Mouse (Mus musculus): ENCODE measurements around the gene Isg20. TPM values are rescaled to one million over a fixed set of nuclear protein-coding genes. Genes with fewer than 3 reads are reported as not detected.

Gene Isg20
- total RNA-seq, 2 experiments from 2014 or later = 0.65 to 1.2 TPM

- peak in 1 of 2 experiments; percentile 56 for DNase-seq (ENCODE audit: extremely low spot score in 1 of 2, low spot score in 2 of 2)
- H3K4me3 ChIP-seq = peak overlapping the region; percentile 21; the same call in 1 of the 2 replicates
- H3K27ac ChIP-seq = no peak overlapping the region
- TF ChIP-seq CTCF (IDR thresholded peaks at IDR 0.05) = no peak
- intact Hi-C loops (cut with DNase I) = loop anchor here (5.0 kb wide), 1 partner anchor 37 kb away; the partner anchor contains the start of gene Det1
These were observed 29.1 kb upstream of the Isg20 start for GRCm38 (mm10) chr7:78884139-78884538.

- no peak overlapping the region for H3K4me3 ChIP-seq
- intact Hi-C loops (cut with DNase I) = no loop called here
- H3K27ac ChIP-seq = no peak overlapping the region
- TF ChIP-seq CTCF (IDR thresholded peaks at IDR 0.05) = no peak
- DNase-seq (ENCODE audit: extremely low spot score in 1 of 2, low spot score in 2 of 2) = no peak
These were observed 27.8 kb upstream of the Isg20 start for GRCm38 (mm10) chr7:78885404-78885803.

DNA sequence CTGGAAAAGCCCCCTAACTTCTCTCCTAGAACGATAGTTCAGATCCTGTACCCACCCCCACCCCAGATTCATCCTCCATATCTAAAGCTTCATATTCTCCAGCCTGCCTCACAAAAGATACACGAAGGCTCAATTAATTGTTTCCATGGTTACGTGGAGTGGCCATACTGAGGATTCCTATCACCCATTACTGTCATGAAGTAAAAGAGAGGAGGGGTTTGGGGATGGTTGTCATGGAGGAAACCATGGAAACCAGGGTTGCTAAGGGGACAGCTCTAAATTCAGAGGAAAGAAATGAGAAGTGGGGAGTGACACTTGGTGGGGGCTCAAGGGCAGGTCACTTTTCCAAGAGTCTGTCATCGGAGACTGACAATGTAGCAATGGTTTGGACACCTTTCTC, 26.7 kb upstream of the Isg20 start:
- no peak for TF ChIP-seq CTCF (IDR thresholded peaks at IDR 0.05)
- Histone ChIP-seq H3K27ac (no peak overlapping the region), H3K4me3 (no peak overlapping the region)
- intact Hi-C loops (cut with DNase I) = no loop called here
- DNase-seq (ENCODE audit: extremely low spot score in 1 of 2, low spot score in 2 of 2) = no peak

- TF ChIP-seq CTCF (IDR thresholded peaks at IDR 0.05) = no peak
- intact Hi-C loops (cut with DNase I) = no loop called here
- no peak for DNase-seq (ENCODE audit: extremely low spot score in 1 of 2, low spot score in 2 of 2)
- no peak overlapping the region for H3K27ac ChIP-seq
- H3K4me3 ChIP-seq = no peak overlapping the region
These were observed 25.8 kb upstream of the Isg20 start for GRCm38 (mm10) chr7:78887431-78887842.

GRCm38 (mm10) chr7:78890641-78891040, 22.6 kb upstream of the Isg20 start:
- no peak overlapping the region for H3K4me3 ChIP-seq
- intact Hi-C loops (cut with DNase I) = loop anchor here (1.0 to 10.0 kb wide), 3 partner anchors 44 to 316 kb away; partner anchors contain the start of gene Det1
- DNase-seq (ENCODE audit: extremely low spot score in 1 of 2, low spot score in 2 of 2) = peak; percentile 85 to 91
- peak; percentile 95 for TF ChIP-seq CTCF (IDR thresholded peaks at IDR 0.05)
- no peak overlapping the region for H3K27ac ChIP-seq

DNA sequence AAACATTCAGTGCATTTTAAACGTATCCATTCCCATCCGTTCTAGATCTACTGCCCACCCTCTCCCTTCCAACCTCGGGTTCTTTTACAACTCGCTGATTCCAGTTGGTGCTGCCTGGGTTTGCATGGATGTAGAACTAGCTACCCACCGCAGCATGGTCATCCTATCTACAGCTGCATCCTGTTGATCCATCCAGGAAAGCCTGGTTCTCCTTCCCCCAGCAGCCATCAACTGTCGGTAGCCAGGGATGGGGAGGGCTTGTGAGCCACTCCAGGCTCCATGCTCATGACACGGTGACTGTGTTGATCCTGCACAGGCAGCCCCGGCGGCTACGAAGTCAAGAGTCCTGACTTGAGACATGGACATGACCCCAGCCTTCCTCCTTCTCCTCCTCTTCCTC, 19.3 kb upstream of the Isg20 start:
- H3K27ac ChIP-seq = no peak overlapping the region
- no peak for TF ChIP-seq CTCF (IDR thresholded peaks at IDR 0.05)
- DNase-seq (ENCODE audit: extremely low spot score in 1 of 2, low spot score in 2 of 2) = no peak
- intact Hi-C loops (cut with DNase I) = loop anchor here (10.0 kb wide), 1 partner anchor 319 kb away; no protein-coding TSS in a partner anchor
- H3K4me3 ChIP-seq = no peak overlapping the region

GRCm38 (mm10) chr7:78895021-78895652, 18.1 kb upstream of the Isg20 start:
- no peak for DNase-seq (ENCODE audit: extremely low spot score in 1 of 2, low spot score in 2 of 2)
- no peak; the same call in 1 of the 2 replicates for TF ChIP-seq CTCF (IDR thresholded peaks at IDR 0.05)
- H3K27ac ChIP-seq = peak overlapping the region; percentile 45; the same call in 1 of the 2 replicates
- H3K4me3 ChIP-seq = peak overlapping the region; percentile 80
- intact Hi-C loops (cut with DNase I) = loop anchor here (10.0 kb wide), 1 partner anchor 320 kb away; no protein-coding TSS in a partner anchor

GRCm38 (mm10) chr7:78895653-78896333, 17.4 kb upstream of the Isg20 start, which contains the start of gene Aen:
TSS of gene Aen (plus strand) at chr7:78895854.
- intact Hi-C loops (cut with DNase I) = loop anchor here (10.0 kb wide), 1 partner anchor 321 kb away; no protein-coding TSS in a partner anchor
- no peak for TF ChIP-seq CTCF (IDR thresholded peaks at IDR 0.05)
- H3K27ac ChIP-seq = peak within 1 kb of the TSS; percentile 66
- H3K4me3 ChIP-seq = peak within 1 kb of the TSS; percentile 80
- peak; percentile 94 to 96 for DNase-seq (ENCODE audit: extremely low spot score in 1 of 2, low spot score in 2 of 2)

- TF ChIP-seq CTCF (IDR thresholded peaks at IDR 0.05) = no peak
- intact Hi-C loops (cut with DNase I) = loop anchor here (10.0 kb wide), 1 partner anchor 323 kb away; no protein-coding TSS in a partner anchor
- H3K27ac ChIP-seq = no peak overlapping the region
- no peak for DNase-seq (ENCODE audit: extremely low spot score in 1 of 2, low spot score in 2 of 2)
- H3K4me3 ChIP-seq = no peak overlapping the region
These were observed 15.7 kb upstream of the Isg20 start for GRCm38 (mm10) chr7:78897567-78897966.

GRCm38 (mm10) chr7:78903174-78903870, 9.9 kb upstream of the Isg20 start:
- H3K4me3 ChIP-seq = no peak overlapping the region
- intact Hi-C loops (cut with DNase I) = no loop called here
- TF ChIP-seq CTCF (IDR thresholded peaks at IDR 0.05) = no peak
- H3K27ac ChIP-seq = no peak overlapping the region
- DNase-seq (ENCODE audit: extremely low spot score in 1 of 2, low spot score in 2 of 2) = no peak

GRCm38 (mm10) chr7:78904175-78904574, 9.0 kb upstream of the Isg20 start:
- no peak for TF ChIP-seq CTCF (IDR thresholded peaks at IDR 0.05)
- intact Hi-C loops (cut with DNase I) = no loop called here
- Histone ChIP-seq H3K4me3 (no peak overlapping the region), H3K27ac (no peak overlapping the region)
- DNase-seq (ENCODE audit: extremely low spot score in 1 of 2, low spot score in 2 of 2) = no peak

DNA sequence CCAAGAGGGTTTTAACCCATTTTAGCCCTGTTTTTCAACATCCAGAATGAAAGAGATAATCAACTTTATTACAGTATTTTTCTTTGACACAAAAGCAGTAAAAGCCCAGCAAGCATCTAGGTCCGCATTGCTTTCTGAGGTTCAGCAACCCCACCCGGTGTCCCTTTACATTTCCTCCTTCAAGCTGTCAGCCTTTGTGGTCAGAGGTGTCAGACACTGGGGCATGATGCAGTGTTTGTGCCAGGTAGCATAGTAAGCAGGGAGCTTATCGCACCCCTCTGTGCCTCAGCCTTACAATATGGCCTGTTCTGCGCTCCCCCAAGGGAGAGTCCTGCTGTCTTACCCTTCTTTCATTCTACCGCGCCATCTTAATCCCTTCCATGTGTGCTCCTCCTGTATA, 4.2 kb upstream of the Isg20 start:
- TF ChIP-seq CTCF (IDR thresholded peaks at IDR 0.05) = no peak
- intact Hi-C loops (cut with DNase I) = no loop called here

More for the DNA sequence above, 4.2 kb upstream of the Isg20 start:
- H3K27ac ChIP-seq = no peak overlapping the region
- no peak for DNase-seq (ENCODE audit: extremely low spot score in 1 of 2, low spot score in 2 of 2)
- H3K4me3 ChIP-seq = no peak overlapping the region
